Mouse (Mus musculus): Measurements from ENCODE around the gene Olfr955. TPM values are rescaled to one million over a fixed set of nuclear protein-coding genes. Genes with fewer than 3 reads are reported as not detected.

The Olfr955 gene
- not detected in 2 replicates for polyA plus RNA-seq (2012; rRNA removed)

GRCm38 (mm10) chr9:39471844-39472243, at the start of gene Olfr955:
TSS of gene Olfr955 (minus strand) at chr9:39471944.

GRCm38 (mm10) chr9:39515531-39515930, 43.8 kb upstream of the Olfr955 start, which contains the start of gene Olfr957:
TSS of gene Olfr957 (minus strand) at chr9:39515809.

GRCm38 (mm10) chr9:39493895-39494294, 22.2 kb upstream of the Olfr955 start, which contains the start of gene Olfr44:
TSS of gene Olfr44 (minus strand) at chr9:39493995.

GRCm38 (mm10) chr9:39456401-39456800, 15.3 kb downstream of the Olfr955 start, which contains the start of gene Olfr954:
TSS of gene Olfr954 (plus strand) at chr9:39456701.

GRCm38 (mm10) chr9:39427048-39427447, 44.7 kb downstream of the Olfr955 start, which contains the start of gene Olfr952:
TSS of gene Olfr952 (minus strand) at chr9:39427148.

Other genes starting within 250 kb of the Olfr955 start
- not detected in 2 replicates for gene Olfr1537, start 221.9 kb downstream of the Olfr955 start, polyA plus RNA-seq (2012; rRNA removed)
- not detected in 2 replicates for gene Olfr945, start 195.1 kb downstream of the Olfr955 start, polyA plus RNA-seq (2012; rRNA removed)
- gene Olfr948, start 145.9 kb downstream of the Olfr955 start, polyA plus RNA-seq (2012; rRNA removed), result not detected in 2 replicates
- gene Olfr951, start 84.5 kb downstream of the Olfr955 start, polyA plus RNA-seq (2012; rRNA removed), result not detected in 2 replicates
- not detected in 2 replicates for gene Olfr952, start 44.8 kb downstream of the Olfr955 start, polyA plus RNA-seq (2012; rRNA removed)
- not detected in 2 replicates for gene Olfr954, start 15.2 kb downstream of the Olfr955 start, polyA plus RNA-seq (2012; rRNA removed)
- not detected in 2 replicates for gene Olfr44, start 22.1 kb upstream of the Olfr955 start, polyA plus RNA-seq (2012; rRNA removed)
- not detected in 2 replicates for gene Olfr957, start 43.9 kb upstream of the Olfr955 start, polyA plus RNA-seq (2012; rRNA removed)
- gene Olfr958, start 82.1 kb upstream of the Olfr955 start, polyA plus RNA-seq (2012; rRNA removed), result not detected in 2 replicates
- 0.03 TPM in 1 of 2 replicates, not detected in the other for gene Olfr959, start 103.6 kb upstream of the Olfr955 start, polyA plus RNA-seq (2012; rRNA removed)
- 53.4 and 77.5 TPM in 2 replicates for gene AW551984, start 132.5 kb upstream of the Olfr955 start, polyA plus RNA-seq (2012; rRNA removed)
- not detected in 2 replicates for gene Olfr148, start 138.7 kb upstream of the Olfr955 start, polyA plus RNA-seq (2012; rRNA removed)
- not detected in 2 replicates for gene Olfr960, start 149.4 kb upstream of the Olfr955 start, polyA plus RNA-seq (2012; rRNA removed)
- not detected in 2 replicates for gene Olfr961, start 173.1 kb upstream of the Olfr955 start, polyA plus RNA-seq (2012; rRNA removed)
- not detected in 2 replicates for gene Olfr963, start 195.3 kb upstream of the Olfr955 start, polyA plus RNA-seq (2012; rRNA removed)
- gene Olfr149, start 235.2 kb upstream of the Olfr955 start, polyA plus RNA-seq (2012; rRNA removed), result not detected in 2 replicates
- not detected in 2 replicates for gene Olfr965, start 239.4 kb upstream of the Olfr955 start, polyA plus RNA-seq (2012; rRNA removed)